Mouse (Mus musculus): ENCODE results near the gene Pnrc1. TPM values are rescaled to one million over a fixed set of nuclear protein-coding genes. Genes with fewer than 3 reads are reported as not detected.

Pnrc1 gene
- total and polyA plus RNA-seq, 2 experiments from 2014 or later = 61.8 to 90.0 TPM

- DNase-seq (ENCODE audit: low spot score) (no peak), ATAC-seq (ENCODE audit: insufficient read depth, low read depth) (no peak)
- WGBS = 71% methylated on average over 7 of the region's 7 CpGs
- Histone ChIP-seq H3K9me3 (replicated peaks; ENCODE audit: control insufficient read depth, low read length) (no peaks in the 10 kb centered on the region), H3K27ac (ENCODE audit: low read depth) (no peak overlapping the region), H3K4me2 (ENCODE audit: low read depth, low read length) (no peak overlapping the region), H3K27me3 (ENCODE audit: control insufficient read depth, insufficient read depth, low read length) (no peaks in the 10 kb centered on the region), H3K4me1 (ENCODE audit: control insufficient read depth, insufficient read depth) (no peaks in the 10 kb centered on the region), H3K9ac (replicated peaks; ENCODE audit: low read depth, low read length) (no peak overlapping the region), H3K36me3 (replicated peaks; ENCODE audit: control insufficient read depth, insufficient read depth, low read length) (no peaks in the 10 kb centered on the region), H3K4me3 (ENCODE audit: low read depth, low read length) (no peak overlapping the region)
- TF ChIP-seq EP300 (IDR thresholded peaks at IDR 0.05; ENCODE audit: low read depth) (no peak), CTCF (IDR thresholded peaks at IDR 0.05; ENCODE audit: low read depth) (no peak)
These were observed 65.8 kb downstream of the Pnrc1 start for GRCm38 (mm10) chr4:33224003-33224675.

GRCm38 (mm10) chr4:33221847-33222246 is 68.1 kb downstream of the Pnrc1 start:
- no peak overlapping the region for H3K9ac ChIP-seq (replicated peaks; ENCODE audit: low read depth, low read length)
- H3K4me3 ChIP-seq (ENCODE audit: low read depth, low read length) = no peak overlapping the region
- no peak for ATAC-seq (ENCODE audit: insufficient read depth, low read depth)
- no peaks in the 10 kb centered on the region for H3K4me1 ChIP-seq (ENCODE audit: control insufficient read depth, insufficient read depth)
- TF ChIP-seq EP300 (IDR thresholded peaks at IDR 0.05; ENCODE audit: low read depth) = no peak
- no peak for TF ChIP-seq CTCF (IDR thresholded peaks at IDR 0.05; ENCODE audit: low read depth)
- no peak for DNase-seq (ENCODE audit: low spot score)
- H3K36me3 ChIP-seq (replicated peaks; ENCODE audit: control insufficient read depth, insufficient read depth, low read length) = no peaks in the 10 kb centered on the region
- WGBS = 54% methylated on average over 1 of the region's 1 CpGs
- H3K27me3 ChIP-seq (ENCODE audit: control insufficient read depth, insufficient read depth, low read length) = no peaks in the 10 kb centered on the region
- no peaks in the 10 kb centered on the region for H3K9me3 ChIP-seq (replicated peaks; ENCODE audit: control insufficient read depth, low read length)
- no peak overlapping the region for H3K27ac ChIP-seq (ENCODE audit: low read depth)
- H3K4me2 ChIP-seq (ENCODE audit: low read depth, low read length) = no peak overlapping the region

- Histone ChIP-seq H3K4me3 (ENCODE audit: low read depth, low read length) (peak within 1 kb of the TSS; percentile 53), H3K4me2 (ENCODE audit: low read depth, low read length) (peak within 1 kb of the TSS; percentile 99), H3K36me3 (replicated peaks; ENCODE audit: control insufficient read depth, insufficient read depth, low read length) (no peaks in the 10 kb centered on the region), H3K27ac (ENCODE audit: low read depth) (no peak within 1 kb of the TSS), H3K27me3 (ENCODE audit: control insufficient read depth, insufficient read depth, low read length) (no peaks in the 10 kb centered on the region), H3K4me1 (ENCODE audit: control insufficient read depth, insufficient read depth) (peaks cover 7% of the 10 kb centered on the region), H3K9ac (replicated peaks; ENCODE audit: low read depth, low read length) (peak within 1 kb of the TSS; percentile 43), H3K9me3 (replicated peaks; ENCODE audit: control insufficient read depth, low read length) (peaks cover 9% of the 10 kb centered on the region; the same call in 1 of the 2 replicates)
- DNase-seq (ENCODE audit: low spot score) (no peak), ATAC-seq (ENCODE audit: insufficient read depth, low read depth) (0 out of 2 replicates have a peak, but pooled peaks have one; percentile 27)
- WGBS = 3% methylated on average over 60 of the region's 65 CpGs
- TF ChIP-seq CTCF (IDR thresholded peaks at IDR 0.05; ENCODE audit: low read depth) = no peak
- TF ChIP-seq EP300 (IDR thresholded peaks at IDR 0.05; ENCODE audit: low read depth) = no peak
These were observed 80.8 kb downstream of the Pnrc1 start, which contains the start of gene Srsf12 for GRCm38 (mm10) chr4:33208881-33209841. Gene Srsf12, plus strand, starts transcription at chr4:33208991.

- no peak overlapping the region for H3K27ac ChIP-seq (ENCODE audit: low read depth)
- no peak overlapping the region for H3K9ac ChIP-seq (replicated peaks; ENCODE audit: low read depth, low read length)
- H3K27me3 ChIP-seq (ENCODE audit: control insufficient read depth, insufficient read depth, low read length) = no peaks in the 10 kb centered on the region
- TF ChIP-seq CTCF (IDR thresholded peaks at IDR 0.05; ENCODE audit: low read depth) (no peak), EP300 (IDR thresholded peaks at IDR 0.05; ENCODE audit: low read depth) (no peak)
- DNase-seq (ENCODE audit: low spot score) = no peak
- 0 out of 2 replicates have a peak, but pooled peaks cover 4% of the 10 kb centered on the region for H3K9me3 ChIP-seq (replicated peaks; ENCODE audit: control insufficient read depth, low read length)
- peaks cover 7% of the 10 kb centered on the region for H3K4me1 ChIP-seq (ENCODE audit: control insufficient read depth, insufficient read depth)
- H3K4me3 ChIP-seq (ENCODE audit: low read depth, low read length) = no peak overlapping the region
- no peaks in the 10 kb centered on the region for H3K36me3 ChIP-seq (replicated peaks; ENCODE audit: control insufficient read depth, insufficient read depth, low read length)
- 68% methylated on average over 2 of the region's 2 CpGs for WGBS
- ATAC-seq (ENCODE audit: insufficient read depth, low read depth) = no peak
- H3K4me2 ChIP-seq (ENCODE audit: low read depth, low read length) = no peak overlapping the region
These were observed 82.4 kb downstream of the Pnrc1 start for GRCm38 (mm10) chr4:33207551-33207950.

GRCm38 (mm10) chr4:33204682-33205081 is 85.3 kb downstream of the Pnrc1 start:
- H3K9me3 ChIP-seq (replicated peaks; ENCODE audit: control insufficient read depth, low read length) = no peaks in the 10 kb centered on the region
- 7% methylated on average over 4 of the region's 4 CpGs for WGBS
- peak; percentile 58 for ATAC-seq (ENCODE audit: insufficient read depth, low read depth)
- peaks cover 7% of the 10 kb centered on the region for H3K4me1 ChIP-seq (ENCODE audit: control insufficient read depth, insufficient read depth)
- no peak overlapping the region for H3K9ac ChIP-seq (replicated peaks; ENCODE audit: low read depth, low read length)
- no peak overlapping the region for H3K4me2 ChIP-seq (ENCODE audit: low read depth, low read length)
- DNase-seq (ENCODE audit: low spot score) = no peak
- no peak overlapping the region for H3K4me3 ChIP-seq (ENCODE audit: low read depth, low read length)
- no peaks in the 10 kb centered on the region for H3K27me3 ChIP-seq (ENCODE audit: control insufficient read depth, insufficient read depth, low read length)
- TF ChIP-seq EP300 (IDR thresholded peaks at IDR 0.05; ENCODE audit: low read depth) (no peak), CTCF (IDR thresholded peaks at IDR 0.05; ENCODE audit: low read depth) (peak; percentile 69)
- H3K36me3 ChIP-seq (replicated peaks; ENCODE audit: control insufficient read depth, insufficient read depth, low read length) = no peaks in the 10 kb centered on the region
- no peak overlapping the region for H3K27ac ChIP-seq (ENCODE audit: low read depth)
